Mouse (Mus musculus): ENCODE measurements around the gene Crtc2.

Gene Crtc2

GRCm38 (mm10) chr3:90253653-90254418 lies at the start of gene Crtc2:
TSS of gene Crtc2 (plus strand) at chr3:90254163.
- TF ChIP-seq GATA4 (IDR thresholded peaks at IDR 0.05; ENCODE audit: insufficient replicate concordance, low read length) = no peak

- no peak for TF ChIP-seq GATA4 (IDR thresholded peaks at IDR 0.05; ENCODE audit: insufficient replicate concordance, low read length)
These were observed 49.4 kb upstream of the Crtc2 start for GRCm38 (mm10) chr3:90204582-90204981.

GRCm38 (mm10) chr3:90208662-90209061 lies 45.3 kb upstream of the Crtc2 start:
- TF ChIP-seq GATA4 (IDR thresholded peaks at IDR 0.05; ENCODE audit: insufficient replicate concordance, low read length) = no peak

GRCm38 (mm10) chr3:90209908-90210566 lies 43.9 kb upstream of the Crtc2 start:
- TF ChIP-seq GATA4 (IDR thresholded peaks at IDR 0.05; ENCODE audit: insufficient replicate concordance, low read length) = no peak

GRCm38 (mm10) chr3:90211475-90212398 lies 42.2 kb upstream of the Crtc2 start:
- TF ChIP-seq GATA4 (IDR thresholded peaks at IDR 0.05; ENCODE audit: insufficient replicate concordance, low read length) = peak; percentile 67

- TF ChIP-seq GATA4 (IDR thresholded peaks at IDR 0.05; ENCODE audit: insufficient replicate concordance, low read length) = no peak
These were observed 41.2 kb upstream of the Crtc2 start for GRCm38 (mm10) chr3:90212723-90213122.

- peak; percentile 73; the same call in 1 of the 2 replicates for TF ChIP-seq GATA4 (IDR thresholded peaks at IDR 0.05; ENCODE audit: insufficient replicate concordance, low read length)
These were observed 40.5 kb upstream of the Crtc2 start, which contains the start of the genes Rps27 and Rab13 for GRCm38 (mm10) chr3:90213377-90213866. TSS of gene Rps27 (minus strand) at chr3:90213651. TSS of gene Rab13 (plus strand) at chr3:90213695.

- TF ChIP-seq GATA4 (IDR thresholded peaks at IDR 0.05; ENCODE audit: insufficient replicate concordance, low read length) = no peak
These were observed 39.8 kb upstream of the Crtc2 start for GRCm38 (mm10) chr3:90213956-90214684.

GRCm38 (mm10) chr3:90215825-90216380 lies 38.1 kb upstream of the Crtc2 start:
- TF ChIP-seq GATA4 (IDR thresholded peaks at IDR 0.05; ENCODE audit: insufficient replicate concordance, low read length) = no peak

GRCm38 (mm10) chr3:90220088-90220487 lies 33.9 kb upstream of the Crtc2 start:
- TF ChIP-seq GATA4 (IDR thresholded peaks at IDR 0.05; ENCODE audit: insufficient replicate concordance, low read length) = no peak

GRCm38 (mm10) chr3:90220531-90220951 lies 33.4 kb upstream of the Crtc2 start:
- TF ChIP-seq GATA4 (IDR thresholded peaks at IDR 0.05; ENCODE audit: insufficient replicate concordance, low read length) = no peak

- TF ChIP-seq GATA4 (IDR thresholded peaks at IDR 0.05; ENCODE audit: insufficient replicate concordance, low read length) = no peak
These were observed 32.8 kb upstream of the Crtc2 start for GRCm38 (mm10) chr3:90221123-90221522.

GRCm38 (mm10) chr3:90222455-90222854 lies 31.5 kb upstream of the Crtc2 start:
- no peak for TF ChIP-seq GATA4 (IDR thresholded peaks at IDR 0.05; ENCODE audit: insufficient replicate concordance, low read length)

GRCm38 (mm10) chr3:90222941-90223340 lies 31.0 kb upstream of the Crtc2 start:
- TF ChIP-seq GATA4 (IDR thresholded peaks at IDR 0.05; ENCODE audit: insufficient replicate concordance, low read length) = no peak
